Mouse (Mus musculus) small intestine, adult 2 months (tissue): ENCODE data around the gene Gal3st2.

Experiments used
- CTCF ChIP-seq: fragments of 200-500 bp; IDR thresholded peaks from 2 replicates; pipeline ENCODE4 v1.5.1; 2012; ENCODE audit warnings: low read depth, mild to moderate bottlenecking, control low read depth, inconsistent platforms, low read length, moderate library complexity, mixed read lengths; ENCODE audit not compliant: insufficient replicate concordance, insufficient read length; ENCODE audit errors: extremely low read depth
- POLR2A ChIP-seq: fragments of 200-500 bp; IDR thresholded peaks from 2 replicates; pipeline ENCODE4 v1.6.1; 2012; ENCODE audit warnings: low read depth, mild to moderate bottlenecking, control low read depth, inconsistent platforms, low read length, moderate library complexity

DNA sequence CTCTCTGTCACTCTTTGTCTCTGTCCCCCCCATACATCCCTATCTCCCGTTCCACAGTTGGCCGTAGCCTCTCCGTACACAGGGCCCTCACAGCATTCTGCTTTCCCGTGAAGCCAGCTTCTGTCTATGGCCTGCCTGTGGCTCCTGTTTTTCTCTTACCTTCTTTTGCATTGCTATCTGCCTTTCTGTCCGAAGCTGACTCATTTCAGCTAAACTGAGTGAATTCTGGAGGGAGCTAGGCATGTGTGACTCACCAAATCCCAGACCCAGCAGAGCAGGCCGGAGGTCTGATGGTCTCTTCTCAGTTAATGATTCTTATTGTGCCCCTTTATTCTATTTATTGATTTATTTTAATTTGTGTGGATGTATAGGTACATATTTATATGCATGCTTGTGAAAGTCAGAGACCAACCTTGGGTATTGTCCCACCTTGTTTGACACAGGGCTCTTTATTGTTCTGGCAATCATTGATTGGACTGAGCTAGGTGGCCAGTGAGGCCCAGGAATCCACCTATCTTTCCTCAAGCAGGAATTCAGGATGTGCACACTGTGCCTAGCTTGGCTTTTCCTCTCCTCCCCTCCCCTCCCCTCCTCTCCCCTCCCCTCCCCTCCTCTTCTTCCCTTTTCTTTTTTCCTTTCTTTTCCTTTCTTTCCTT lies 25.1 kb upstream of the Gal3st2 start:
- TF ChIP-seq POLR2A, result no peak
- no peak for TF ChIP-seq CTCF
